Mouse (Mus musculus): ENCODE measurements at regions not wholly inside any gene's neighbourhood (a gene's known extent, or its start where the extent isn't known, plus 50 kb on each side); places are given as distances from the start of the nearest gene placed in this dataset.
A peak's percentile ranks its signal among the peaks of the same experiment; 100 is the strongest.

DNA sequence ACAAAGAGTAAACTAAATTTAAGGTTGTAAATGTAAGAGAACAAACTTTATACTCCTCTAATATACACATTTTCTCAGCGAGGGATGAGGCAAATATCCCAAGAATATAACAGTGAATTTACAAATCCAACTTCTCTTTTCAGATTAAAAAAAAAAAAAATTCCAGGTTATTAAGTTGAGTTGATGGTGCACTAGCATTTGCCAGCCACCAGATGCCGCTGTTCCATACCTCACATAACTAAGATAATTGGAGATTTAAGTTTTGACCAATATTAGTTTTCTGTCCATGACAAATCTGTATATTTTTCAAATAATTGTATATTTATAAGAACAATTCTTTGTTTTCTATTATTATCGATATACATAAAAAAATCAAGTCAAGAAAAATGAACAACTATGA, 319.9 kb upstream of the Kcnh7 start:
- no peaks in the 10 kb centered on the region for H3K36me3 ChIP-seq (replicated peaks; ENCODE audit: control insufficient read depth, insufficient read depth)
- H3K4me1 ChIP-seq (replicated peaks; ENCODE audit: control insufficient read depth, insufficient read depth, low read length) = no peaks in the 10 kb centered on the region
- ATAC-seq (ENCODE audit: low FRiP score) (no peak), DNase-seq (ENCODE audit: low spot score) (peak; percentile 76)
- H3K9ac ChIP-seq = no peak overlapping the region
- 14% methylated on average over 3 of the region's 3 CpGs for WGBS
- H3K27ac ChIP-seq = no peak overlapping the region
- no peaks in the 10 kb centered on the region for H3K9me3 ChIP-seq (ENCODE audit: control insufficient read depth, low read length)
- no peak overlapping the region for H3K4me2 ChIP-seq (replicated peaks)
- H3K27me3 ChIP-seq (ENCODE audit: control insufficient read depth, insufficient read depth, low read length) = no peaks in the 10 kb centered on the region
- H3K4me3 ChIP-seq (replicated peaks; ENCODE audit: low read length) = no peak overlapping the region

DNA sequence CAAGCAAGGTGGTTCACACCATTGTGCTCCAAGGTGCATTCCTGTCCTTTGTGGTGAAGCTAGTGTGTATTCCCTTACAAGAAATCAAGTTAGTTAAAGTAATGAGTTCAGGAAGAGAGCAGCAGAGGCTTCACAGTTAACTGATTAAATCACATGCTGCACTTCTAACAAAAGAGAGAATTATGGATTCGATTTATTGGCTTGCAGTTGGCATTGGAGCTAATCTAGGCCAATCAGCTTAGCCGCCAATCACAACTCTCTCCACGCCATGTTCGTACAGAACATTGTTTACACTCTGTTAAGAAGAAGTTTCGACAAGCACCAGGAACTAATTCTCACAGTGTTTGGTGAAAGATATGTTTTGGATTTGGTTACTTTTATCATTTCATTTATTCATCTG, 292.3 kb upstream of the Kcnh7 start:
- no peaks in the 10 kb centered on the region for H3K36me3 ChIP-seq (replicated peaks; ENCODE audit: control insufficient read depth, insufficient read depth)
- ATAC-seq (ENCODE audit: low FRiP score) = no peak
- H3K27me3 ChIP-seq (ENCODE audit: control insufficient read depth, insufficient read depth, low read length) = no peaks in the 10 kb centered on the region
- no peaks in the 10 kb centered on the region for H3K4me1 ChIP-seq (replicated peaks; ENCODE audit: control insufficient read depth, insufficient read depth, low read length)
- H3K27ac ChIP-seq = no peak overlapping the region
- H3K9ac ChIP-seq = no peak overlapping the region
- no peak overlapping the region for H3K4me2 ChIP-seq (replicated peaks)
- no peak overlapping the region for H3K4me3 ChIP-seq (replicated peaks; ENCODE audit: low read length)
- 75% methylated on average over 5 of the region's 5 CpGs for WGBS
- H3K9me3 ChIP-seq (ENCODE audit: control insufficient read depth, low read length) = no peaks in the 10 kb centered on the region
- no peak for DNase-seq (ENCODE audit: low spot score)

DNA sequence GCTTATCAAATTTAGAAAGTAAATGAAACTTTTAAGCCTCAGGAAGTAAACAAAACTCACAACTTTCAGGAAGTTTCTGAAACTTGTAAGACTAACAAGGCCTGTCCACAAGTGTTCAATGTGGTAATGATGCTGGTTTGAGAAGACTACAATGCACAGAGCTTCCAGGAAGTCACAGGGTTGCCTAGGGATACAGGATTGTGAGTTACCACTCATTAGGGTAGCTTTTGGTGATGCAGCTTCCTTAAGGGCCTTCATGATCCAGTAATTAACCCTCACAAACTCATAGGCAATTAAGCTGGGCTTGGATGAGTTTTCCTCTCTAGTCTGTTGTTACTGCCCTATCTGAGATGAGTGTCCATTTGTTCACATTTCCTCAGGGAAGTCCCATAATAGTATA, 291.2 kb upstream of the Kcnh7 start:
- DNase-seq (ENCODE audit: low spot score) = no peak
- no peaks in the 10 kb centered on the region for H3K9me3 ChIP-seq (ENCODE audit: control insufficient read depth, low read length)
- no peaks in the 10 kb centered on the region for H3K36me3 ChIP-seq (replicated peaks; ENCODE audit: control insufficient read depth, insufficient read depth)
- no peaks in the 10 kb centered on the region for H3K4me1 ChIP-seq (replicated peaks; ENCODE audit: control insufficient read depth, insufficient read depth, low read length)
- no peak overlapping the region for H3K4me3 ChIP-seq (replicated peaks; ENCODE audit: low read length)
- no peak for ATAC-seq (ENCODE audit: low FRiP score)
- no peak overlapping the region for H3K4me2 ChIP-seq (replicated peaks)
- H3K9ac ChIP-seq = no peak overlapping the region
- H3K27ac ChIP-seq = no peak overlapping the region
- H3K27me3 ChIP-seq (ENCODE audit: control insufficient read depth, insufficient read depth, low read length) = no peaks in the 10 kb centered on the region

GRCm38 (mm10) chr2:63473699-63474098, 289.6 kb upstream of the Kcnh7 start:
- peak; percentile 81; the same call in 1 of the 2 replicates for ATAC-seq (ENCODE audit: low FRiP score)
- H3K9me3 ChIP-seq (ENCODE audit: control insufficient read depth, low read length) = no peaks in the 10 kb centered on the region
- no peak overlapping the region for H3K9ac ChIP-seq
- WGBS = 27% methylated on average over 2 of the region's 2 CpGs
- no peak overlapping the region for H3K27ac ChIP-seq
- H3K4me2 ChIP-seq (replicated peaks) = no peak overlapping the region
- H3K27me3 ChIP-seq (ENCODE audit: control insufficient read depth, insufficient read depth, low read length) = no peaks in the 10 kb centered on the region
- no peak overlapping the region for H3K4me3 ChIP-seq (replicated peaks; ENCODE audit: low read length)
- peak; percentile 85 for DNase-seq (ENCODE audit: low spot score)
- no peaks in the 10 kb centered on the region for H3K36me3 ChIP-seq (replicated peaks; ENCODE audit: control insufficient read depth, insufficient read depth)
- H3K4me1 ChIP-seq (replicated peaks; ENCODE audit: control insufficient read depth, insufficient read depth, low read length) = no peaks in the 10 kb centered on the region

DNA sequence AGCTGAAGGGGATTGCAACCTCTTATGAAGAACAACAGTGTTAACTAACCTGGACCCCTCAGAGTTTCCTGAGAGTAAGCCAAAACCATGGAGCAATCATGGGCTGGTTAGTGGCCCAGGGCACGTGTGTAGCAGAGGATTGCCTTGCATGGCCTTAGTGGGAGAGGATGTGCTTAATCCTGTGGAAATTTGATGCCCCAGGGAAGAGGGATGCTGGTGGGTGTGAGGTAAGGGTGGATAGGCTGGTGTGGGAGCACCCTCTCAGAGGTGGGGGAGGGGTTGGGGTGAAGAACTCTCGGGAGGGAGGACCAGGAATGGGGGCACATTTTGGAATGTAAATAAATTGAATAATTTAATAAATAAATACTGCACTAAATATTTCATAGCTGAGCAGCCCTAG, 288.2 kb upstream of the Kcnh7 start:
- no peaks in the 10 kb centered on the region for H3K36me3 ChIP-seq (replicated peaks; ENCODE audit: control insufficient read depth, insufficient read depth)
- ATAC-seq (ENCODE audit: low FRiP score) (no peak), DNase-seq (ENCODE audit: low spot score) (no peak)
- H3K27me3 ChIP-seq (ENCODE audit: control insufficient read depth, insufficient read depth, low read length) = no peaks in the 10 kb centered on the region
- H3K9me3 ChIP-seq (ENCODE audit: control insufficient read depth, low read length) = no peaks in the 10 kb centered on the region
- no peak overlapping the region for H3K4me3 ChIP-seq (replicated peaks; ENCODE audit: low read length)
- H3K4me2 ChIP-seq (replicated peaks) = no peak overlapping the region
- H3K27ac ChIP-seq = no peak overlapping the region
- H3K9ac ChIP-seq = no peak overlapping the region
- no peaks in the 10 kb centered on the region for H3K4me1 ChIP-seq (replicated peaks; ENCODE audit: control insufficient read depth, insufficient read depth, low read length)
- 71% methylated on average over 2 of the region's 2 CpGs for WGBS

DNA sequence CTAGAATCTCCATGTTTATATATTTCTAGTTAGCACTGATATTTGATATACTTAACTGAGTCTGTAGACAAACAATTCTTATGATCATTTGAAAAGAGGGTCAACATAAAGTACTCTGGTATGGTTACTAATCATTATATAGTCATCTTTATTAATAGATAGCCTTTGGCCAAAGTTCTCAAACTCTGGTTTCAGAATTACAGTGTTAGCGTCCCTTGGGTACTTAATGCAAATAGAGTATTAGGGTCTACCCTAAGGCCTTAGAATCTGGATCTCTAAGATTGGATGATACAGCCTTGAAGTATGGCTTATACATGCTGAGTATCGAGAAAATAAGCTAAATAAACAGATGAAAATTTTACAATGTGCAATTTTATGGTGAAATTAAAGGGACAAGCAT, 275.0 kb upstream of the Kcnh7 start:
- Histone ChIP-seq H3K27ac (no peak overlapping the region), H3K4me2 (replicated peaks) (no peak overlapping the region), H3K36me3 (replicated peaks; ENCODE audit: control insufficient read depth, insufficient read depth) (no peaks in the 10 kb centered on the region), H3K4me3 (replicated peaks; ENCODE audit: low read length) (no peak overlapping the region), H3K9ac (no peak overlapping the region), H3K9me3 (ENCODE audit: control insufficient read depth, low read length) (no peaks in the 10 kb centered on the region), H3K4me1 (replicated peaks; ENCODE audit: control insufficient read depth, insufficient read depth, low read length) (no peaks in the 10 kb centered on the region), H3K27me3 (ENCODE audit: control insufficient read depth, insufficient read depth, low read length) (no peaks in the 10 kb centered on the region)
- no peak for ATAC-seq (ENCODE audit: low FRiP score)
- WGBS = 83% methylated on average over 2 of the region's 2 CpGs
- no peak for DNase-seq (ENCODE audit: low spot score)

- 68% methylated on average over 10 of the region's 10 CpGs for WGBS
- peak; percentile 64; the same call in 1 of the 2 replicates for ATAC-seq (ENCODE audit: low FRiP score)
Measured at GRCm38 (mm10) chr2:63454263-63455011, 270.4 kb upstream of the Kcnh7 start.

GRCm38 (mm10) chr2:63452891-63453290, 268.8 kb upstream of the Kcnh7 start:
- H3K27ac ChIP-seq = no peak overlapping the region
- no peak overlapping the region for H3K4me3 ChIP-seq (replicated peaks; ENCODE audit: low read length)
- H3K9ac ChIP-seq = no peak overlapping the region
- ATAC-seq (ENCODE audit: low FRiP score) (no peak), DNase-seq (ENCODE audit: low spot score) (no peak)
- no peaks in the 10 kb centered on the region for H3K9me3 ChIP-seq (ENCODE audit: control insufficient read depth, low read length)
- 60% methylated on average over 1 of the region's 1 CpGs for WGBS
- H3K36me3 ChIP-seq (replicated peaks; ENCODE audit: control insufficient read depth, insufficient read depth) = no peaks in the 10 kb centered on the region
- H3K4me1 ChIP-seq (replicated peaks; ENCODE audit: control insufficient read depth, insufficient read depth, low read length) = no peaks in the 10 kb centered on the region
- H3K4me2 ChIP-seq (replicated peaks) = no peak overlapping the region
- H3K27me3 ChIP-seq (ENCODE audit: control insufficient read depth, insufficient read depth, low read length) = no peaks in the 10 kb centered on the region

More at GRCm38 (mm10) chr2:63454263-63455011, 270.4 kb upstream of the Kcnh7 start:
- H3K4me1 ChIP-seq (replicated peaks; ENCODE audit: control insufficient read depth, insufficient read depth, low read length) = no peaks in the 10 kb centered on the region
- H3K27me3 ChIP-seq (ENCODE audit: control insufficient read depth, insufficient read depth, low read length) = no peaks in the 10 kb centered on the region
- no peak overlapping the region for H3K9ac ChIP-seq
- H3K4me3 ChIP-seq (replicated peaks; ENCODE audit: low read length) = no peak overlapping the region
- H3K9me3 ChIP-seq (ENCODE audit: control insufficient read depth, low read length) = no peaks in the 10 kb centered on the region
- no peak for DNase-seq (ENCODE audit: low spot score)
- H3K36me3 ChIP-seq (replicated peaks; ENCODE audit: control insufficient read depth, insufficient read depth) = no peaks in the 10 kb centered on the region
- no peak overlapping the region for H3K4me2 ChIP-seq (replicated peaks)
- H3K27ac ChIP-seq = no peak overlapping the region

DNA sequence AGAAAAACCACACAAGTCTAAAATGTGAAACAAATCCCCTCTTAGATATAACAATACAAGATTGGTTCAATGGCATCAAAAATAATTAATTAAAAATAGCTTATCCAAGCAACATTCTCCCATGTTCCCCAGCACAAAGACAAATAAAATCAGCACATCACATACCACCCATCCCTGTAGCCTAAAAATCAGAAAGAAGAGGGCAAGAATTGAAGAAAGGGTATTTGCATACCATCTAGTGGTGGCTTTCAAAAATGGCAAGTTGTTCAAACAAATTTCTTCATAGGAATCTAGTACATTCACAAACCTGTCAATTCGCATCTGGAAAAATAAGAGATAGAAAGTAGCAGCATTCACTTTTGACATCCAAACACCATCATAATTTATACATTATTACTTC, 268.1 kb upstream of the Kcnh7 start:
- no peaks in the 10 kb centered on the region for H3K27me3 ChIP-seq (ENCODE audit: control insufficient read depth, insufficient read depth, low read length)
- 67% methylated on average over 1 of the region's 1 CpGs for WGBS
- ATAC-seq (ENCODE audit: low FRiP score) = no peak

GRCm38 (mm10) chr2:63434327-63434726, 250.2 kb upstream of the Kcnh7 start:
- Histone ChIP-seq H3K9ac (no peak overlapping the region), H3K27ac (no peak overlapping the region), H3K4me2 (replicated peaks) (no peak overlapping the region), H3K4me1 (replicated peaks; ENCODE audit: control insufficient read depth, insufficient read depth, low read length) (no peaks in the 10 kb centered on the region), H3K4me3 (replicated peaks; ENCODE audit: low read length) (no peak overlapping the region), H3K27me3 (ENCODE audit: control insufficient read depth, insufficient read depth, low read length) (no peaks in the 10 kb centered on the region), H3K9me3 (ENCODE audit: control insufficient read depth, low read length) (no peaks in the 10 kb centered on the region), H3K36me3 (replicated peaks; ENCODE audit: control insufficient read depth, insufficient read depth) (no peaks in the 10 kb centered on the region)
- DNase-seq (ENCODE audit: low spot score) (no peak), ATAC-seq (ENCODE audit: low FRiP score) (no peak)

More for the DNA sequence above, 268.1 kb upstream of the Kcnh7 start:
- H3K4me1 ChIP-seq (replicated peaks; ENCODE audit: control insufficient read depth, insufficient read depth, low read length) = no peaks in the 10 kb centered on the region
- DNase-seq (ENCODE audit: low spot score) = peak; percentile 70
- H3K4me3 ChIP-seq (replicated peaks; ENCODE audit: low read length) = no peak overlapping the region
- H3K27ac ChIP-seq = no peak overlapping the region
- H3K9me3 ChIP-seq (ENCODE audit: control insufficient read depth, low read length) = no peaks in the 10 kb centered on the region
- no peak overlapping the region for H3K4me2 ChIP-seq (replicated peaks)
- no peak overlapping the region for H3K9ac ChIP-seq
- H3K36me3 ChIP-seq (replicated peaks; ENCODE audit: control insufficient read depth, insufficient read depth) = no peaks in the 10 kb centered on the region

Data from hindbrain, embryonic 14.5 days (tissue).